Mouse (Mus musculus): ENCODE results near the gene Cgn.

DNA sequence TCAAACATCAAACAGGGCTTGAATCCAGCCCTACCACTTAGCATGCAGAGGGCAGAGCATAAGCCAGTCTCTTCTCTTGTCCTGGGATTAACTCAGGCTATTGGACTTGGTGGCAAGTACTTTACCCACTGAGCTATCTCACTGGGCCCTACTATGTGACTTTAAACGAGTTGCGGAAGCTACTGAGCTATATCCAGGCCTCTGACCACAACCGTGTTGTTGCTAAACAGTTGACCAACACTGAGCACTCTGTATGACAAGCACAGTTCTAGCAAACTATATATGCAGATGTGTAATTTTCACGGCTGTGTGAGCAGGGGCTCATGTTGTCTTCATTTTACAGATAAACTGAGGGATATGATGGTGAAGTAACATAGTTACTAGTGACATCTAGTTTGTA lies 28.4 kb upstream of the Cgn start:
- TF ChIP-seq POLR2A (IDR thresholded peaks at IDR 0.05; ENCODE audit: insufficient read depth, low read depth, low read length) (no peak), CTCF (IDR thresholded peaks at IDR 0.05) (no peak), EP300 (IDR thresholded peaks at IDR 0.05; ENCODE audit: insufficient read depth, low read depth, low read length) (no peak)

All from heart, adult 2 months (tissue).